Mouse (Mus musculus) duodenum, adult 2 months (tissue): ENCODE data around the gene Gm3248. TPM values are rescaled to one million over a fixed set of nuclear protein-coding genes. Genes with fewer than 3 reads are reported as not detected.

Experiments
- polyA plus RNA-seq: library from polyadenylated mRNA; depleted of rRNA; stranded (reverse); fragments of >200 nt; gene quantifications from 2 replicates; pipeline ENCODE4 v1.2.3, GENCODE M21; 2012; ENCODE audit warnings: low replicate concordance; rRNA removed

Gene Gm3248
- polyA plus RNA-seq = not detected in 2 replicates

GRCm38 (mm10) chr14:5961635-5962034 lies at the start of gene Gm3248:
Gm3248 (minus strand) TSS chr14:5961745.

GRCm38 (mm10) chr14:5979037-5979436 lies 17.5 kb upstream of the Gm3248 start, which contains the start of gene Gm3453:
Gm3453 (minus strand) TSS chr14:5979137.

Other genes starting within 250 kb of the Gm3248 start
- not detected in 2 replicates for gene Gm3373, start 220.2 kb downstream of the Gm3248 start, polyA plus RNA-seq
- gene Gm3383, start 153.8 kb downstream of the Gm3248 start, polyA plus RNA-seq = not detected in 2 replicates
- gene Gm3424, start 131.4 kb downstream of the Gm3248 start, polyA plus RNA-seq = not detected in 2 replicates
- gene Gm8237, start 81.4 kb downstream of the Gm3248 start, polyA plus RNA-seq = not detected in 2 replicates
- gene Gm3453, start 17.4 kb upstream of the Gm3248 start, polyA plus RNA-seq = not detected in 2 replicates
- not detected in 2 replicates for gene Gm6337, start 96.5 kb upstream of the Gm3248 start, polyA plus RNA-seq
- gene Gm8206, start 132.2 kb upstream of the Gm3248 start, polyA plus RNA-seq = not detected in 2 replicates
- not detected in 2 replicates for gene Gm3468, start 146.9 kb upstream of the Gm3248 start, polyA plus RNA-seq
- gene Gm3476, start 164.1 kb upstream of the Gm3248 start, polyA plus RNA-seq = not detected in 2 replicates